Mouse (Mus musculus) thymus, adult 2 months (tissue): Measurements from ENCODE around the gene Dnajc16.

Experiments used
- CTCF ChIP-seq: fragments of 200-500 bp; IDR thresholded peaks from 2 replicates; pipeline ENCODE4 v1.5.1; 2012; ENCODE audit warnings: mild to moderate bottlenecking, control low read depth, low read length, moderate library complexity, borderline replicate concordance; ENCODE audit not compliant: control insufficient read depth, poor library complexity, insufficient read depth; ENCODE audit errors: extremely low read depth
- POLR2A ChIP-seq: fragments of 200-500 bp; IDR thresholded peaks from 2 replicates; pipeline ENCODE4 v1.6.1; 2012; ENCODE audit warnings: mild to moderate bottlenecking, low read length, control low read depth, moderate library complexity; ENCODE audit not compliant: control insufficient read depth, poor library complexity, insufficient read depth; ENCODE audit errors: extremely low read depth

DNA sequence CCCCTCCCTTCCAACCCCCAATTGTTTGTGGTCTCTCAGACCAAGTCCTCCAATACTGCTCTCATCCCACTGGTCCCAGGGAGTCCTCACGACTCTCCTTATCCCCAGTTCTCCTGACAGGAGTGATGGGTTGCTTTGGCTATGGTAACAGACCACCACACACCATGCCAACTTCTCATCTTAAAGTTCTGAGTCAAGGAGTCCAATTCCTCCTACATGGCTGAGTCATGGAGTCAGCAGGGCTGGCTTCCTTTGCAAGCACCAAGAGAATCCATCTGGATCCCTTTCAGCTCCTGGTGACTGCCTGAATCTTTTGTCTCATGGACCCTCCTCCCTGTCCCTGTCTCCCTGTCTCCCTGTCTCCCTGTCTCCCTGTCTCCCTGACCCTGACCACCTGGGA, 43.2 kb upstream of the Dnajc16 start:
- TF ChIP-seq POLR2A (no peak), CTCF (no peak)
